Mouse (Mus musculus) CD8-positive naive resting alpha-beta T cell, adult 2 months (primary cell): ENCODE results near the gene Mrgprb2.

Source experiments
- DNase-seq, 2 experiments: peaks; one replicate each; pipeline ENCODE4 v3.0.0; 2022; ENCODE audit warnings: low read depth in 2 of 2, low spot score in 2 of 2

Gene Mrgprb2

DNA sequence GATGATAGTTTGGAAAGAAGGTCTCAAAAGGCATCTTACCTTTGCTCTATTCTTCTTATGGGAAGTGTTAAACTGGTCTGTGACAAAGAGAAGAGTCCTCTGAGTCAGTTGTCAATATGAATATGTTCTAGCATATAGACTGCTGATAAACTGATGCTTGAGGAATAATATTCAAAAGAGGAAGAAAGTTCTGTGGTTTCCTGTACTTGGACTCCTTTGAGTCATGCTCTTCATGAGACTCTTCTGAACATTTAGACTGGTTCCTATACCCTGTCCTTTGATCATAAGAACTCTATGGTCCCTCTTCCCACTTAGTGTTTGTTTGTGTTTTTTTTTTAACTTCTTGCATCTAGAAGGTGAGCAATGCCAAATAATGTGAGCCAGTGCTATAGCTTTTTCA is at the start of gene Mrgprb2:
Gene Mrgprb2 (minus strand): TSS at position 101 of the 400 bp plus-strand sequence.
- no peak for DNase-seq
